Mouse (Mus musculus): ENCODE data around the gene Ovgp1.
"Not testable (repeated sequence)": the region's sequence is repeated elsewhere in the genome, so short reads cannot be mapped to it uniquely, and the experiment has no call there.

Gene Ovgp1

GRCm38 (mm10) chr3:105973411-105973810 is at the start of gene Ovgp1:
TSS of gene Ovgp1 (plus strand) at chr3:105973711.
- DNase-seq (ENCODE audit: low read depth, low spot score) = no peak

GRCm38 (mm10) chr3:105924616-105925015 is 48.9 kb upstream of the Ovgp1 start:
- DNase-seq (ENCODE audit: low read depth, low spot score) = no peak

GRCm38 (mm10) chr3:105927561-105928194 is 45.8 kb upstream of the Ovgp1 start:
- no peak for DNase-seq (ENCODE audit: low read depth, low spot score)

GRCm38 (mm10) chr3:105928195-105928569 is 45.3 kb upstream of the Ovgp1 start:
- no peak for DNase-seq (ENCODE audit: low read depth, low spot score)

- no peak for DNase-seq (ENCODE audit: low read depth, low spot score)
Observed at GRCm38 (mm10) chr3:105928781-105929180, 44.7 kb upstream of the Ovgp1 start.

- no peak for DNase-seq (ENCODE audit: low read depth, low spot score)
Observed at GRCm38 (mm10) chr3:105929821-105930220, 43.7 kb upstream of the Ovgp1 start.

- no peak for DNase-seq (ENCODE audit: low read depth, low spot score)
Observed at GRCm38 (mm10) chr3:105931095-105931494, 42.4 kb upstream of the Ovgp1 start.

- no peak for DNase-seq (ENCODE audit: low read depth, low spot score)
Observed at GRCm38 (mm10) chr3:105932240-105933071, 41.1 kb upstream of the Ovgp1 start, which contains the start of gene I830077J02Rik. TSS of gene I830077J02Rik (minus strand) at chr3:105932664.

GRCm38 (mm10) chr3:105933926-105934325 is 39.6 kb upstream of the Ovgp1 start:
- no peak for DNase-seq (ENCODE audit: low read depth, low spot score)

GRCm38 (mm10) chr3:105935033-105935432 is 38.5 kb upstream of the Ovgp1 start:
- no peak for DNase-seq (ENCODE audit: low read depth, low spot score)

GRCm38 (mm10) chr3:105936111-105936510 is 37.4 kb upstream of the Ovgp1 start:
- DNase-seq (ENCODE audit: low read depth, low spot score) = no peak

- DNase-seq (ENCODE audit: low read depth, low spot score) = no peak
Observed at GRCm38 (mm10) chr3:105951348-105951747, 22.2 kb upstream of the Ovgp1 start.

- peak; percentile 6 for DNase-seq (ENCODE audit: low read depth, low spot score)
Observed at GRCm38 (mm10) chr3:105957235-105957634, 16.3 kb upstream of the Ovgp1 start.

GRCm38 (mm10) chr3:105958204-105958603 is 15.3 kb upstream of the Ovgp1 start:
- DNase-seq (ENCODE audit: low read depth, low spot score) = peak; percentile 6

GRCm38 (mm10) chr3:105958974-105959580 is 14.4 kb upstream of the Ovgp1 start, which contains the start of gene Wdr77:
TSS of gene Wdr77 (plus strand) at chr3:105959369.
- peak; percentile 99 for DNase-seq (ENCODE audit: low read depth, low spot score)

- no peak for DNase-seq (ENCODE audit: low read depth, low spot score)
Observed at GRCm38 (mm10) chr3:105959585-105959984, 13.9 kb upstream of the Ovgp1 start.

- no peak for DNase-seq (ENCODE audit: low read depth, low spot score)
Observed at GRCm38 (mm10) chr3:105959999-105960398, 13.5 kb upstream of the Ovgp1 start, which contains the start of gene Atp5f1. TSS of gene Atp5f1 (minus strand) at chr3:105960099.

- peak; percentile 34 for DNase-seq (ENCODE audit: low read depth, low spot score)
Observed at GRCm38 (mm10) chr3:105960700-105961099, 12.8 kb upstream of the Ovgp1 start.

GRCm38 (mm10) chr3:105971831-105972446 is 1.6 kb upstream of the Ovgp1 start:
- no peak for DNase-seq (ENCODE audit: low read depth, low spot score)

GRCm38 (mm10) chr3:105974174-105974573 is 663 bp downstream of the Ovgp1 start:
- no peak for DNase-seq (ENCODE audit: low read depth, low spot score)

GRCm38 (mm10) chr3:105989611-105990010 is 16.1 kb downstream of the Ovgp1 start:
- not testable (repeated sequence) for DNase-seq (ENCODE audit: low read depth, low spot score)

Measured in CD4-positive helper T cell, adult 2 months (primary cell).